13 mouse cellular contexts compared by ENCODE assay signal in genomic region chr2:148184801-148185212, GRCm38 (mm10).
A peak's percentile ranks its signal among the peaks of the same experiment; 100 is the strongest.
DNase-seq lines count a peak whose midpoint lies in the region; ATAC-seq and TF ChIP-seq lines count a peak whose summit lies in the region.
"Had no signal": no experiment of that assay in that cellular context is flagged by ENCODE, and none has a peak within 500 bp of the region (broad histone marks: within the 10 kb centered on the region; RNA-seq: fewer than 3 reads in every experiment).

No protein-coding gene starts in this region.

- no peak overlapping the region for H3K27ac ChIP-seq in kidney, embryonic 15.5 days
- H3K27ac ChIP-seq in lung, postnatal 0 days (ENCODE audit: low read length), result peak overlapping the region; percentile 20; the same call in 1 of the 2 replicates
- H3K27ac ChIP-seq: forebrain, embryonic 10.5 days had no signal

- peak; percentile 97 for TF ChIP-seq EP300 in lung, postnatal 0 days (IDR thresholded peaks at IDR 0.05)

- H3K9me3 ChIP-seq in kidney, embryonic 15.5 days (replicated peaks), result no peaks in the 10 kb centered on the region
- no peaks in the 10 kb centered on the region for H3K9me3 ChIP-seq in lung, postnatal 0 days (ENCODE audit: low read length)
- H3K9me3 ChIP-seq: forebrain, embryonic 10.5 days had no signal

- H3K27me3 ChIP-seq in kidney, embryonic 15.5 days, result no peaks in the 10 kb centered on the region
- no peaks in the 10 kb centered on the region for H3K27me3 ChIP-seq in lung, postnatal 0 days (replicated peaks; ENCODE audit: insufficient read depth, low read length)

- no peak overlapping the region for H3K4me2 ChIP-seq in kidney, embryonic 15.5 days
- no peak overlapping the region for H3K4me2 ChIP-seq in lung, postnatal 0 days (replicated peaks; ENCODE audit: low read depth, low read length)
- H3K4me2 ChIP-seq: midbrain, embryonic 11.5 days had no signal

- DNase-seq in kidney, adult 11 months, result no peak
- DNase-seq in 3T3-L1 (ENCODE audit: low read depth, low spot score), result peak; percentile 89
- DNase-seq in Muller cell, postnatal 12 days (ENCODE audit: inconsistent ontology term), result peak; percentile 68
- DNase-seq in lung, postnatal 0 days (ENCODE audit: low spot score), result peak; percentile 86
- DNase-seq in left cerebral cortex, adult 18-20 months (ENCODE audit: low spot score in 2 of 2), result no peak
- DNase-seq in cerebellum, postnatal 36 days, result no peak
- DNase-seq in cerebellum, adult 9-11 months, result no peak
- DNase-seq: cerebellum, adult 11-12 months; kidney, adult 18-20 months; right cerebral cortex, postnatal 4 days had no signal

- 0 out of 2 replicates have a peak, but pooled peaks cover 4% of the 10 kb centered on the region for H3K4me1 ChIP-seq in kidney, embryonic 15.5 days
- no peaks in the 10 kb centered on the region; the same call in 1 of the 2 replicates for H3K4me1 ChIP-seq in lung, postnatal 0 days (ENCODE audit: insufficient read depth, low read depth, low read length)
- H3K4me1 ChIP-seq: forebrain, embryonic 10.5 days had no signal

- 0 out of 2 replicates have a peak, but pooled peaks have one; percentile 29 for ATAC-seq in kidney, embryonic 15.5 days (replicated peaks; ENCODE audit: low FRiP score)
- peak; percentile 91 for ATAC-seq in lung, postnatal 0 days

- no peak overlapping the region for H3K4me3 ChIP-seq in kidney, embryonic 15.5 days (replicated peaks)
- no peak overlapping the region for H3K4me3 ChIP-seq in lung, postnatal 0 days (ENCODE audit: low read depth, low read length)
- H3K4me3 ChIP-seq: forebrain, embryonic 10.5 days had no signal

- no peak overlapping the region for H3K9ac ChIP-seq in kidney, embryonic 15.5 days
- H3K9ac ChIP-seq in lung, postnatal 0 days (replicated peaks; ENCODE audit: low read depth), result no peak overlapping the region

- TF ChIP-seq CTCF in lung, postnatal 0 days (IDR thresholded peaks at IDR 0.05), result no peak

- H3K36me3 ChIP-seq in kidney, embryonic 15.5 days, result no peaks in the 10 kb centered on the region
- H3K36me3 ChIP-seq in lung, postnatal 0 days (ENCODE audit: insufficient read depth, low read length), result no peaks in the 10 kb centered on the region
- H3K36me3 ChIP-seq: forebrain, embryonic 10.5 days had no signal

- 70% methylated on average over 5 of the region's 5 CpGs for WGBS in kidney, embryonic 15.5 days
- WGBS in lung, postnatal 0 days, result 40% methylated on average over 5 of the region's 5 CpGs

Comparison
In these comparisons a context has a peak if more than half of its experiments do, and no peak if none do; other contexts are left out.
1. DNase-seq: peak in 3T3-L1 (single experiment), Muller cell, postnatal 12 days (single experiment) and lung, postnatal 0 days (single experiment); none in kidney, adult 11 months (single experiment), left cerebral cortex, adult 18-20 months (0 of 2), cerebellum, postnatal 36 days (0 of 2) and cerebellum, adult 9-11 months (single experiment).